Mouse (Mus musculus) myocyte (in vitro differentiated cells): Measurements from ENCODE around the gene Hoxb4. TPM values are rescaled to one million over a fixed set of nuclear protein-coding genes. Genes with fewer than 3 reads are reported as not detected.

Experiments used
- H3K27me3 ChIP-seq: one replicate; pipeline ENCODE4 v1.6.1; 2011; ENCODE audit not compliant: control insufficient read depth, insufficient read depth, insufficient read length
- H3K36me3 ChIP-seq: one replicate; pipeline ENCODE4 v1.6.1; 2011; ENCODE audit not compliant: control insufficient read depth, insufficient read depth
- H3K4me2 ChIP-seq: one replicate; pipeline ENCODE4 v1.6.1; 2011; ENCODE audit warnings: low read depth, control low read depth
- H3K4me3 ChIP-seq: one replicate; pipeline ENCODE4 v1.5.1; 2011; ENCODE audit warnings: mild to moderate bottlenecking, control low read depth, moderate library complexity
- H3K79me2 ChIP-seq: one replicate; pipeline ENCODE4 v1.6.1; 2011; ENCODE audit not compliant: control insufficient read depth, insufficient read depth
- H3ac ChIP-seq: one replicate; pipeline ENCODE4 v1.6.1; 2011; ENCODE audit not compliant: control insufficient read depth, insufficient read length
- CEBPB ChIP-seq: IDR thresholded peaks from 2 replicates; pipeline ENCODE4 v1.6.1; 2011; ENCODE audit warnings: mild to moderate bottlenecking, moderate library complexity; ENCODE audit not compliant: poor library complexity, insufficient read depth, severe bottlenecking
- E2F4 ChIP-seq: IDR thresholded peaks from one replicate; pipeline ENCODE4 v1.6.1; 2011; ENCODE audit warnings: mild to moderate bottlenecking, control low read depth, moderate library complexity; ENCODE audit not compliant: insufficient read depth
- MAX ChIP-seq: IDR thresholded peaks from one replicate; pipeline ENCODE4 v1.6.1; 2011; ENCODE audit warnings: low read depth, mild to moderate bottlenecking, control low read depth
- MYOD1 ChIP-seq, 3 experiments: IDR thresholded peaks; one replicate each; pipeline ENCODE4 v1.6.1; 2011; ENCODE audit warnings: control low read depth in 2 of 3, low read depth in 2 of 3, mild to moderate bottlenecking in 2 of 3, moderate library complexity in 1 of 3; ENCODE audit not compliant: insufficient read length in 2 of 3, control insufficient read depth in 1 of 3
- MYOG ChIP-seq, 3 experiments: IDR thresholded peaks; one replicate each; pipeline ENCODE4 v1.6.1; 2011; ENCODE audit warnings: control low read depth in 2 of 3, low read depth in 2 of 3, mild to moderate bottlenecking in 2 of 3; ENCODE audit not compliant: insufficient read length in 2 of 3, control insufficient read depth in 1 of 3, insufficient read depth in 1 of 3
- POLR2A ChIP-seq: IDR thresholded peaks from one replicate; pipeline ENCODE4 v1.6.1; 2011; ENCODE audit warnings: low read depth, mild to moderate bottlenecking, control low read depth, moderate library complexity; ENCODE audit not compliant: insufficient read length
- POLR2AphosphoS2 ChIP-seq: IDR thresholded peaks from one replicate; pipeline ENCODE4 v1.6.1; 2011; ENCODE audit warnings: low read depth, control low read depth; ENCODE audit not compliant: insufficient read length
- REST ChIP-seq: IDR thresholded peaks from one replicate; pipeline ENCODE4 v1.6.1; 2011; ENCODE audit warnings: mild to moderate bottlenecking, control low read depth, moderate library complexity; ENCODE audit not compliant: insufficient read depth, insufficient read length
- SRF ChIP-seq: IDR thresholded peaks from one replicate; pipeline ENCODE4 v1.6.1; 2011; ENCODE audit warnings: low read depth; ENCODE audit not compliant: control insufficient read depth, insufficient read length
- TCF12 ChIP-seq: IDR thresholded peaks from one replicate; pipeline ENCODE4 v1.6.1; 2011; ENCODE audit warnings: mild to moderate bottlenecking, control low read depth; ENCODE audit not compliant: poor library complexity, insufficient read depth, severe bottlenecking
- TCF3 ChIP-seq: IDR thresholded peaks from one replicate; pipeline ENCODE4 v1.6.1; 2011; ENCODE audit warnings: low read depth, control low read depth; ENCODE audit not compliant: insufficient read length
- USF1 ChIP-seq: IDR thresholded peaks from one replicate; pipeline ENCODE4 v1.6.1; 2011; ENCODE audit warnings: low read depth, mild to moderate bottlenecking, control low read depth, moderate library complexity
- polyA plus RNA-seq: library from polyadenylated mRNA; unstranded; fragments of >200 nt; fragmentation: generic; extraction: Trizol; gene quantifications from one replicate; pipeline ENCODE4 v1.2.1, GENCODE M21; 2012; ENCODE audit warnings: missing spikeins

Hoxb4 gene
- polyA plus RNA-seq, 1 experiment = not detected

GRCm38 (mm10) chr11:96281396-96281795 lies 36.7 kb upstream of the Hoxb4 start:
- H3ac ChIP-seq = no peak overlapping the region
- H3K4me2 ChIP-seq = no peak overlapping the region
- no peak overlapping the region for H3K4me3 ChIP-seq
- no peaks in the 10 kb centered on the region for H3K79me2 ChIP-seq
- TF ChIP-seq REST (no peak), MAX (no peak), TCF12 (no peak), MYOG (IDR thresholded peaks at IDR 0.05; ENCODE audit: control insufficient read depth in 1 of 3, insufficient read depth in 1 of 3, insufficient read length in 2 of 3, low read depth in 2 of 3) (no peak)
- H3K36me3 ChIP-seq = no peaks in the 10 kb centered on the region
- H3K27me3 ChIP-seq = peaks cover 91% of the 10 kb centered on the region

GRCm38 (mm10) chr11:96281855-96282570 lies 36.1 kb upstream of the Hoxb4 start, which contains the start of gene Hoxb8:
Gene Hoxb8 (plus strand): TSS chr11:96281905.
- Histone ChIP-seq H3K4me2 (no peak within 1 kb of the TSS), H3K4me3 (no peak within 1 kb of the TSS), H3ac (no peak within 1 kb of the TSS), H3K36me3 (no peaks in the 10 kb centered on the region), H3K27me3 (peaks cover 91% of the 10 kb centered on the region), H3K79me2 (no peaks in the 10 kb centered on the region)
- TF ChIP-seq TCF12 (no peak), MAX (no peak)

GRCm38 (mm10) chr11:96282795-96283430 lies 35.2 kb upstream of the Hoxb4 start:
- no peaks in the 10 kb centered on the region for H3K36me3 ChIP-seq
- peaks cover 91% of the 10 kb centered on the region for H3K27me3 ChIP-seq
- H3K79me2 ChIP-seq = no peaks in the 10 kb centered on the region
- H3K4me3 ChIP-seq = no peak overlapping the region
- no peak overlapping the region for H3ac ChIP-seq
- TF ChIP-seq TCF3 (no peak), CEBPB (no peak), POLR2AphosphoS2 (no peak), SRF (no peak), E2F4 (no peak), REST (no peak), MYOD1 (IDR thresholded peaks at IDR 0.05; ENCODE audit: control insufficient read depth in 1 of 3, insufficient read length in 2 of 3, low read depth in 2 of 3) (no peak), TCF12 (no peak), USF1 (no peak), MYOG (IDR thresholded peaks at IDR 0.05; ENCODE audit: control insufficient read depth in 1 of 3, insufficient read depth in 1 of 3, insufficient read length in 2 of 3, low read depth in 2 of 3) (no peak), MAX (no peak), POLR2A (no peak)
- H3K4me2 ChIP-seq = no peak overlapping the region

GRCm38 (mm10) chr11:96284041-96284749 lies 33.9 kb upstream of the Hoxb4 start:
- Histone ChIP-seq H3K4me2 (peak overlapping the region; percentile 56), H3K36me3 (no peaks in the 10 kb centered on the region), H3K79me2 (no peaks in the 10 kb centered on the region), H3K27me3 (peaks cover 94% of the 10 kb centered on the region), H3ac (no peak overlapping the region), H3K4me3 (no peak overlapping the region)
- TF ChIP-seq MYOG (IDR thresholded peaks at IDR 0.05; ENCODE audit: control insufficient read depth in 1 of 3, insufficient read depth in 1 of 3, insufficient read length in 2 of 3, low read depth in 2 of 3) (no peak), USF1 (no peak), E2F4 (no peak), MYOD1 (IDR thresholded peaks at IDR 0.05; ENCODE audit: control insufficient read depth in 1 of 3, insufficient read length in 2 of 3, low read depth in 2 of 3) (no peak), REST (no peak), MAX (no peak), CEBPB (no peak), POLR2A (no peak), SRF (no peak)
